Mouse (Mus musculus): ENCODE measurements at regions not wholly inside any gene's neighbourhood (a gene's known extent, or its start where the extent isn't known, plus 50 kb on each side); places are given as distances from the start of the nearest gene placed in this dataset.

GRCm38 (mm10) chr3:147896751-147897150 is 1044.6 kb downstream of the Ttll7 start:
- intact Hi-C loops (cut with DNase I): no loop called here
- no peak for DNase-seq

- DNase-seq: no peak
- intact Hi-C loops (cut with DNase I): no loop called here
Measured at GRCm38 (mm10) chr3:147891682-147892081, 1039.5 kb downstream of the Ttll7 start.

- DNase-seq: no peak
- intact Hi-C loops (cut with DNase I): no loop called here
Measured at GRCm38 (mm10) chr3:147886261-147886893, 1034.2 kb downstream of the Ttll7 start.

GRCm38 (mm10) chr3:147882936-147883645 is 1030.9 kb downstream of the Ttll7 start:
- DNase-seq: no peak
- intact Hi-C loops (cut with DNase I): no loop called here

- DNase-seq: no peak
- intact Hi-C loops (cut with DNase I): no loop called here
Measured at GRCm38 (mm10) chr3:147878690-147879089, 1026.5 kb downstream of the Ttll7 start.

- intact Hi-C loops (cut with DNase I): no loop called here
- DNase-seq: no peak
Measured at GRCm38 (mm10) chr3:147868281-147868680, 1016.1 kb downstream of the Ttll7 start.

- peak in 1 of 2 experiments; percentile 17 for DNase-seq
- intact Hi-C loops (cut with DNase I): no loop called here
Measured at GRCm38 (mm10) chr3:147853346-147853745, 1001.2 kb downstream of the Ttll7 start.

GRCm38 (mm10) chr3:147852830-147853229 is 1000.7 kb downstream of the Ttll7 start:
- intact Hi-C loops (cut with DNase I): no loop called here

GRCm38 (mm10) chr3:147841357-147841756 is 989.2 kb downstream of the Ttll7 start:
- no peak for DNase-seq
- intact Hi-C loops (cut with DNase I): no loop called here

More at GRCm38 (mm10) chr3:147852830-147853229, 1000.7 kb downstream of the Ttll7 start:
- DNase-seq: no peak

- DNase-seq: no peak
- intact Hi-C loops (cut with DNase I): no loop called here
Measured at GRCm38 (mm10) chr3:147838816-147839215, 986.6 kb downstream of the Ttll7 start.

GRCm38 (mm10) chr3:147835716-147836115 is 983.5 kb downstream of the Ttll7 start:
- intact Hi-C loops (cut with DNase I): no loop called here

GRCm38 (mm10) chr3:147825337-147825736 is 973.2 kb downstream of the Ttll7 start:
- DNase-seq: no peak
- intact Hi-C loops (cut with DNase I): no loop called here

More at GRCm38 (mm10) chr3:147835716-147836115, 983.5 kb downstream of the Ttll7 start:
- DNase-seq: no peak

GRCm38 (mm10) chr3:147824451-147824850 is 972.3 kb downstream of the Ttll7 start:
- intact Hi-C loops (cut with DNase I): no loop called here

GRCm38 (mm10) chr3:147814080-147814650 is 962.0 kb downstream of the Ttll7 start:
- intact Hi-C loops (cut with DNase I): no loop called here
- no peak for DNase-seq

More at GRCm38 (mm10) chr3:147824451-147824850, 972.3 kb downstream of the Ttll7 start:
- no peak for DNase-seq

- intact Hi-C loops (cut with DNase I): no loop called here
- no peak for DNase-seq
Measured at GRCm38 (mm10) chr3:147802546-147802945, 950.4 kb downstream of the Ttll7 start.

- intact Hi-C loops (cut with DNase I): no loop called here
- peak in 1 of 2 experiments; percentile 10 for DNase-seq
Measured at GRCm38 (mm10) chr3:147796524-147796923, 944.4 kb downstream of the Ttll7 start.

GRCm38 (mm10) chr3:147795116-147795515 is 942.9 kb downstream of the Ttll7 start:
- intact Hi-C loops (cut with DNase I): no loop called here
- DNase-seq: no peak

- intact Hi-C loops (cut with DNase I): no loop called here
- DNase-seq: no peak
Measured at GRCm38 (mm10) chr3:147786555-147786954, 934.4 kb downstream of the Ttll7 start.

GRCm38 (mm10) chr3:147750842-147751191 is 898.6 kb downstream of the Ttll7 start:
- no peak for DNase-seq
- intact Hi-C loops (cut with DNase I): no loop called here

GRCm38 (mm10) chr3:147749939-147750841 is 898.0 kb downstream of the Ttll7 start:
- intact Hi-C loops (cut with DNase I): no loop called here
- peak in 1 of 2 experiments; percentile 14 for DNase-seq

- DNase-seq: no peak
- intact Hi-C loops (cut with DNase I): no loop called here
Measured at GRCm38 (mm10) chr3:147749442-147749841, 897.3 kb downstream of the Ttll7 start.

Measured in heart, postnatal 14 days (tissue).